Mouse (Mus musculus) testis, postnatal 14 days (tissue): ENCODE results near the gene Ccdc6.
A peak's percentile ranks its signal among the peaks of the same experiment; 100 is the strongest.

Experiments used
- DNase-seq: peaks from one replicate; pipeline ENCODE4 v3.0.0; 2021; ENCODE audit warnings: low spot score

The Ccdc6 gene

DNA sequence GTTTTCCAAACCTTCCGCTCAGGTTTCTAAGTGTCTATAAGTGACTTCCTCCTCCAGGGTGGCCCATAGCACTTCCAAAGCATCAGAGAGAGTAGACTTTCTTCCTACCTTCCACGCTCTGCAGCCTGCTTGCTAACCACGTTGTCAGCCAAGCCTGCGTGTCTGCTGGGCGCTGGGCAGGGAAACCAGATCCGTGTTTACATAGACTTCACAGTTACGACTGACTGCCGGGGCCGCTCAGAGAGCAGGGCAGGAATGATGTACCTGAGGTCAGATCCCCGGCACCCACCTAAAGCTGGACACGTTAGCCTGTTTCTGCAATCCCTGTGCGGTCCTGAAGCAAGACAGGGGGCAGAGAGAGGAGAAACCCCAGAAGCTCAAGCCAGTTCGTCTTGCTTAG is 71.5 kb downstream of the Ccdc6 start:
- DNase-seq = no peak

DNA sequence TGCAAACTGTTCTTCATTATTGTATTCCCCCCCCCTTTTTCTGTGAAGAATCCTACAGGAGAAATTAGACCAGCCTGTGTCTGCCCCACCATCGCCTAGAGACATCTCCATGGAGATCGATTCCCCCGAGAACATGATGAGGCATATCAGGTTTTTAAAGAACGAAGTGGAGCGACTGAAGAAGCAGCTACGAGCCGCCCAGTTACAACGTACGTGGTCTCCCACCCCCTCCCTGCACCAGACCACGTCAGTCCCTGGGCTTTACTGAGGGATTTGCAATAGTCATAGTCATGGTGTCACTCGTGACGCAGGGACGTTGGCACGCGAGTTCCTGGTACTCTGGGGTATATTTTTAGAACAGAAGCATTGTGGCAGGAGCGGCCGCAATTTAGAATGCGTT is 72.1 kb downstream of the Ccdc6 start:
- DNase-seq = no peak

GRCm38 (mm10) chr10:70173314-70173713 is 76.4 kb downstream of the Ccdc6 start:
- no peak for DNase-seq

- DNase-seq = no peak
Measured at GRCm38 (mm10) chr10:70174494-70175190, 77.7 kb downstream of the Ccdc6 start.

DNA sequence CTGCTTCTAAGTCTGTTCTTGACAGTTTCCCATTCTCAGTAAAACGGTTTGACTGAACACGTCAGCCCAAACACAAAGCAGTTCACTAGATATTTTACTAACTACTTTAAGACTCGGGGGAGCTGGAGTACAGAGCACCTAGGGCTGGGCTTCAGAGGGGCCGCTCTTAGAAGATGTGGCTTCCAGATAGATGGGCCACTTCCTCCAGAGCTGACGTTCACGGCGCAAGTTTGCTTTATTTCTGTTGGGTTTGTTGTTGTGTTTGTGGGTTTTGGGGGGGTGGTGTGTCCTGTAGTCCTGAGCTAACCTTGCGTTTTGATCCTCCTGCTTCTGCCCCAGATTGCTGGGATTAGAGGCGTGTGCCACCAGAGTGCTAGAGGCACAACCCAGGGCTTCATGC is 83.8 kb downstream of the Ccdc6 start:
- DNase-seq = no peak

DNA sequence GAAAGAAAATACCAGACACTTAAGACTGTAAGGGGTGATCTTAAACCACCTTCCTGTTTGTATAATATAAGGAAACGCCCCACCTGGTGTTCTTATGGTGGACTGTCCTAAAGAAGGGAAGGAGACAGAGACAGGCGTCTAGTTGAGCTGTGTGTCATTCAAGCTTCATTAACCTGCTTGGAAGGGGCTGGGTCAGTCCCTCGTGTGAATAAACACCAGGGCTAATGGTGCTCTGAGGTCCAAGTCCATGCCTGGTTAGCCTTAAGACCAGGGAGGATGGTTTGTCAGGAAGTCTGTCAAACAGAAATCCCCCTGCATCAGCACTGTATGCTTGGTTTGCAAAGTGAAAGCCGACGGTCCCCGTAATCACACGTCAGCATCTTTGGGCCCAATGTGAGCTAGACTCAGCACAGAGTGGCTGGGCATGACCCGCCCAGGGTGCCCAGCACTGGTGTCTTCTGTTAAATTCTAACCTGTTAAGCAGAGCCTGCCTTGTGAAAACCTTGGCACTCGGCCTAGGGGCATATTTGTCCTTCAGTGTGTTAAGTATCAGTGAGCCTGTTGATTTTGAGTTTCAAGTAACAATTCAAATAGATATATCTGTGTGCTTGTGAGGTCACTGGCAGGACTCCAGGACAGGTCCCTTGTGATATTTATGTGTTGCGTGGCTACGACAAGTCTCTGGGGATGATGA is 84.5 kb downstream of the Ccdc6 start:
- no peak for DNase-seq

DNA sequence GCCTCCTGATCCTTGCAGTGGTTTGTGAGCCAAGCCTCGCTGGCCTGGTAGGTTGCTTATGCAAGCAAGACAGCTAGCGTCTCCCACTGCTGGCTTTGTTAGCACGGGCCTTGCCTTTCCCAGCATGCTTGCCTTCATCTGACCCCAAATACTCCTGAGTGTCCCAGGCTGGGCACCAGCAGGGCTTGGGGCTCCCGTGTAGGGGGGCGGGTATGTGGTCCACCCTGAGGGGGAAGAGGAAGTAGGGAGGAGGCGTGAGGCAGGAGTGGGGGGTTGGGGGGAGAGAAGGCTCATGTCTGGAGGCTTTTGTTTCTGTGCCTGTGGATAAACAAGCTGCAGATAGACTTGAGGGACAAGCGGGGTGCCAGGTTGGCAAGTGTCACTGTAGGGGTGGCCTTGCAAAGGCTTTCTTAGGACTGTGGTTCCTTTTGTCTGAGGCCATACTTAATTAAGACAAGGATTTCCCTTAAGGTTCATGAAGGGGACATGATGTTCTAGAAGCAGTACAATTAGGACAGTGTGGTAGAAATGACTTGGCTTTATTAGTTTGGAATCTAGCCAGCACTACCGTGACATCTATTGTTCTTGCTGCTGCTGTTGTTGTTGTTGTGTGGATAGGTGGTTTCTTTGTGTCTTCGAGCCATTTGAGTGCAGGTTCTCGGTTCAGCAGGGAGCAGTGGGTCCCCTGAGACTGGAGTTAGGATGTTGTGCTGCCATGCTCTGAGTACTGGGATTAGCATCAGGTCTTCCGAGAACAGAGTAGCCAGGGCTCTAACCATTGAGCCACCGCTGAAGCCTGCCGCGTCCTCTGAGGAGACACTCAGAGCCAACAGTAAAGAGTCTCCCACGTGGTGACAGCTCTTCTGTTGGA is 86.5 kb downstream of the Ccdc6 start:
- no peak for DNase-seq

DNA sequence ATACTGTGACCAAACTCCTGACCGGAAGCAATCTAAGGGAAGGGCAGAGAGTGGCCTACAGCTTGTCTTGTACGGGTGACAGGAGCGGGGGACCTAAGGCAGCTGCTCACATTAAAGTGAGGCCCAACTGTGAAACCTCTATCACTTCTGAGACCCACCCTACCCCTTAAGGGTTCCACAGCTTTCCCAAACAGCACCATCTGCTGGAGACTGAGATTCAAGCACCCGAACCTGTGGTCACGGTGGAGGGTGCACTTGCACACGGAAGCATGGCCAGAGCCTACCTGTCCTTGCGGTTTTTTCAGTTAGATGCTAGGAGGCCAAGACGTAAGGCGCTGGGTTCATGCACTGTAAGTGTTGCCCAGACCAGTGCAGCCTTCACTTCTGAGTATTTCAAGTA is 89.2 kb downstream of the Ccdc6 start:
- DNase-seq = no peak

- DNase-seq = no peak
Measured at GRCm38 (mm10) chr10:70186586-70186985, 89.7 kb downstream of the Ccdc6 start.

DNA sequence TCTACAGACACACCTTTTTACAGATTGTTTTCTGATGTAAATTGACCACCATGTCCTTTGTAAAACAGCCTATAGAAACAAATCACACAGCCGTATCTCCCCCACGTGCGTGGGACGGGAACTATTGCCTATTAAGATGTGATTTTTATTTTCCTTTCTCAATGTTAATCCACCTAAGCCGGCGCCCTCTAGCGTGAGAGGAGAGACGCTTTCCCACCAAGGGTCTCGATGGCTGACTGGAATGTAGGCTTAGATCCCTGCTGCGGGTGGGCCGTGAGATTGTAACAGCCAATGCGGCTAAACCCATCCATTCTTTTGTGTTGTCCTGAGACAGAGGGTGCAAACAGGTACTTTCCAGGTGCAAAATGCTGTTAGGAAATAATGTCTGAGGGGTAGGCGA is 92.9 kb downstream of the Ccdc6 start:
- no peak for DNase-seq

DNA sequence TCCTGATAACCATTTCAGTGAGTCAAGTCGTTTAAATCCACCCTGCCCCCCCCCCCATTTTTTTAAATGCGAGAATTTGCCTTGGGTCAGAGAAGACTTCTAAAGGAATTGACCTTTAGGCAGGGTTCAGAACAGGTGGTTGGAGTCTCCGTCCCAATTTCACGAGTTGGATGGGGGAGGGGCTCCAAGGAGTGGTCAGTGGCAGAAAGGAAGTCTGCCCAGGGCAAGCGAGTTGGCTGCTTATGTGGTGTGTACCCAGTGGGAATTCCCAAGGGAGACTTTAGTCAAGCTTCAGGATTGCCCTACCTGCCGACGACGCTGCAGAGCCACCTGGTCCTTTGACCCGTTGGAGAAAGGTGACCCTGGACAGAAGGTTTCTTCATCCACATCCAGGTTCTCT is 97.4 kb downstream of the Ccdc6 start:
- DNase-seq = no peak

GRCm38 (mm10) chr10:70195279-70195678 is 98.4 kb downstream of the Ccdc6 start:
- no peak for DNase-seq

DNA sequence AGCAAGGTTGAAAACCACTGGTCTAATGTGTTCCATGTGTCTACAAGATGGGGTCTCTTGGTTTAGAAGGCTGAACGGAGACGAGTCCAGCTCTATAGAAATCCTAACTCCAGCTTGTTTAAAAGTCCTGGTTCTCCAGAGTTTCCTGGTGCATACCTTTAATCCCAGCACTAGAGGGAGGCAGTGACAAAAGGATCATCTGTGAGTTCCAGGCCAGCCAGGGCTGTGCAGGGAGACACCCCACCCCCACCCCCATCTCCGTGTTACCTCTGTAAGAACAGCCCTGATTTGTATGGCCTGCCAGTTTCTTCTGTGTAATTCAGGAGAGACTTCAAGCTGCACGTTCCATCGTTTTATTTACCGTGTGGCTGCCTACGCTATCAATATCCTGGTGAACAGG is 98.9 kb downstream of the Ccdc6 start:
- DNase-seq = no peak

DNA sequence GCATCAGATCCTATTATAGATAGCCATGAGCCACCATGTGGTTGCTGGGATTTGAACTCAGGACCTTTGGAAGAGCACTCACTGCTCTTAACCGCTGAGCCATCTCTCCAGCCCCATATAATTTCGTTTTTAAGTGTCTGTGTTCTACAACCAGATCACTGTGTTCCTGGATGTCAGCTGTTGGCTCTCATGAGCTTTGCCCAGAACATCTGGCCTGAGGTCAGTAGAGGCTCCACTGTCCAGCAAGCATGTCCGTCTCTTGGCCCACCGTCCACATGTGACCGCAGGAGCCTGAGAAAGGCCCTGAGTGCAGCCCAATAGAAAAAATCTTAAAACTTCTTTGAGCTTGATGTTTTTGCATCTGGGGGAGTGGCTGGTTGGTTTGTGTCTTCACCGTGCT is 99.7 kb downstream of the Ccdc6 start:
- peak; percentile 33 for DNase-seq

GRCm38 (mm10) chr10:70197601-70198000 is 100.7 kb downstream of the Ccdc6 start:
- DNase-seq = no peak

DNA sequence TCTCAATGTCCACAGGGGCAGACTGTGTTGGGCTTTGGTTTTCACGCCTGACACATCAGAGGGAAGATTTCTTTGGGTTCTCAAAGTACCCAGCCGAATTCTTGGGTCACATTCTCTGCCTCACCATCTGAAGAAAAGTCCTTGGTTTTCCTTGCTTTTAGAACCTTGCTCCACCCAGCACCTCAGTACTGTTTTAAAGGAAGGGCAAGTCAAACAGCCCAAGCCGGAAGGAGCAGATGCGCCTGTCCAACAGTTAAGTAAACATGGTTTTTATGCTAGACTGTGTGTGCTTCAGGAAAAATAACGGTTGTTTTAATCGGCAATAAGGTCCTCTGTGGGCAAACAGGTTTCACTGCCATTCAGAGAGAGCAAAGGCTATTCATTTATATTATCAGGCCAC is 101.1 kb downstream of the Ccdc6 start:
- no peak for DNase-seq

- DNase-seq = no peak
Measured at GRCm38 (mm10) chr10:70198951-70199463, 102.1 kb downstream of the Ccdc6 start.

DNA sequence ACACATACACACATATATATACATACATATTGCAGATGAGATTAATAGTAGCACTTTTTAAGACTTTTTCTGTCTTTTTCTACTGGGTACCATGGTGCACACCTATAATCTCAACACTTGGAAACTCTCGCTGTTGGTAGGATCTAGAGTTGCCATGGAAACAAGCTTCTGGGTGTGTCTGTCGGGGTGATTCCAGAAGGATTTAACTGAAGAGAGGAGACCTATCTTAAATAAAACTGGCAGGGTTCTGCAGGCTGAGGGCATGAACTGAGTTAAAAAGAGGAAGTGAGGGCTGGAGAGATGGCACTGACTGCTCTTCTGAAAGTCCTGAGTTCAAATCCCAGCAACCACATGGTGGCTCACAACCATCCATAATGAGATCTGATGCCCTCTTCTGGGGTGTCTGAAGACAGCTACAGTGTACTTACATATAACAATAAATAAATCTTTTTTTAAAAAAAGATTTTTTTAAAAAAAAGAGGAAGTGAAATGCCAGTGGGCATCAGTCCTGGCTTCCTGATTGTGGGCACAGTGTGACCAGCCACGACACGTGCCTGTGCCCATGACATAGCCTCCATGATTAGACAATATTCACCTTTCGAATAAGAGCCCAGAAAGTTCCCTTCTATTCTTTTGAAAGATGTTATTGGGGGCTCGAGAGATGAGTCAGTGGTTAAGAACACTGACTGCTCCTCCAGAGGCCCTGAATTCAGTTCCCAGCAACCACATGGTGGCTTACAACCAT is 102.7 kb downstream of the Ccdc6 start:
- no peak for DNase-seq

DNA sequence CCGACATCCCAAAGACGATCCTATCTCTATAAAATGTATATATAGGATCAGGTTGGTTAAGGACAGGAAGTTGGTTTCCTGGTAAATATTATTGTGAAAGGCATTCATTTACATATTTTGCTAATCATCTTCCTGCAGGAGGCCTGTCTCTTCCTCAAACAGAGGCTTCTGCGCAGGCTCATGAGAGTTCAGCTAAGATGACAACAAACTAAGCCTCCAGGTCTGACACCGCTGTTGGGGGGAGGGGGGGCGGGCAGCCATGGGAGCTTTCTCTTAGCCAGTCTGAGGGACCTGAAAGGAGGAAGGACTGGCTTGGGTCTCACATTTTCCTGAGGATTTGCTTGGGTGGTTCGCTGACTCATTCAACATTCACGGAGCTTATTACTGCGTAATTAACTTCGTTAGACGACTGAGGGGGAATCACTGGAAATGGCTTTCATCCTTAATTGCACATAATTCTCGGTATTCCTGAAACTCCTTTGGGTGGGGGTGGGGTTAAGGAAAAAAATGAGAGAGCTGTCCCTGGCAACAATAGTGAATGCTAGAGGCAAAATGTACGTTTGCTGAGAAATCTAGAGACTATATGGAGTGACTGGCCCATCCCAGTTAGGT is 104.1 kb downstream of the Ccdc6 start:
- DNase-seq = no peak

GRCm38 (mm10) chr10:70204505-70205399 is 107.8 kb downstream of the Ccdc6 start, which contains the start of gene Mrln:
Gene Mrln (plus strand): TSS chr10:70204664.
- DNase-seq = no peak
